Mouse (Mus musculus) left cerebral cortex, adult 2 months (tissue): ENCODE data around the gene H2al1a. TPM values are rescaled to one million over a fixed set of nuclear protein-coding genes. Genes with fewer than 3 reads are reported as not detected.
"Not testable (repeated sequence)": the region's sequence is repeated elsewhere in the genome, so short reads cannot be mapped to it uniquely, and the experiment has no call there.

Experiments used
- DNase-seq, 2 experiments: peaks; one replicate each; pipeline ENCODE4 v3.0.0; 2021 to 2022; ENCODE audit warnings: low spot score in 2 of 2, mixed read lengths in 1 of 2; ENCODE audit errors: extremely low spot score in 1 of 2
- H3K27ac ChIP-seq: fragments of 200-600 bp; 2 replicates; pipeline ENCODE4 v1.8.1; 2022
- H3K4me3 ChIP-seq: fragments of 200-600 bp; 2 replicates; pipeline ENCODE4 v1.8.1; 2022
- CTCF ChIP-seq: fragments of 200-600 bp; IDR thresholded peaks from 2 replicates; pipeline ENCODE4 v1.8.1; 2022; ENCODE audit warnings: antibody characterized with exemption, mild to moderate bottlenecking, moderate library complexity
- intact Hi-C: fragments of 180-260 bp; cut with DNase I; formaldehyde crosslinking; loops from one replicate; pipeline ENCODE4 v1.15.1; 2025
- long read RNA-seq, 2 experiments: library from polyadenylated mRNA; stranded (forward); transcript quantifications; one replicate each; pipeline ENCODE4 v2.0.0; 2021; ENCODE audit warnings: borderline mapping rate in 2 of 2
- total RNA-seq, 2 experiments: library from RNA; stranded (reverse); gene quantifications; 2 replicates each; pipeline ENCODE4 v1.2.3; 2021

H2al1a gene
- total RNA-seq, result not detected
- long read RNA-seq, experiment 1, result 0 reads
- long read RNA-seq, experiment 2, result 0 reads

GRCm38 (mm10) chrX:11298957-11299356 is at the start of gene H2al1a:
H2al1a (plus strand) TSS chrX:11299257.
- intact Hi-C loops, result not testable (repeated sequence)

GRCm38 (mm10) chrX:11250155-11250554 is 48.9 kb upstream of the H2al1a start:
- TF ChIP-seq CTCF, result no peak
- Histone ChIP-seq H3K4me3 (no peak overlapping the region), H3K27ac (no peak overlapping the region)
- no peak for DNase-seq
- intact Hi-C loops, result no loop called here

More at GRCm38 (mm10) chrX:11298957-11299356, at the start of gene H2al1a:
- not testable (repeated sequence) for H3K4me3 ChIP-seq, DNase-seq, H3K27ac ChIP-seq

GRCm38 (mm10) chrX:11254062-11254461 is 45.0 kb upstream of the H2al1a start:
- no peak for TF ChIP-seq CTCF
- peak; percentile 37 to 42 for DNase-seq
- Histone ChIP-seq H3K4me3 (no peak overlapping the region), H3K27ac (no peak overlapping the region)
- intact Hi-C loops, result no loop called here

- Histone ChIP-seq H3K4me3 (no peak overlapping the region), H3K27ac (no peak overlapping the region)
- intact Hi-C loops, result no loop called here
- no peak for DNase-seq
- TF ChIP-seq CTCF, result no peak
Measured at GRCm38 (mm10) chrX:11254521-11255207, 44.4 kb upstream of the H2al1a start.

GRCm38 (mm10) chrX:11255564-11256360 is 43.3 kb upstream of the H2al1a start:
- Histone ChIP-seq H3K4me3 (no peak overlapping the region), H3K27ac (no peak overlapping the region)
- TF ChIP-seq CTCF, result no peak
- DNase-seq, result no peak
- intact Hi-C loops, result no loop called here

- intact Hi-C loops, result no loop called here
- H3K4me3 ChIP-seq, result no peak overlapping the region
- no peak for DNase-seq
- no peak overlapping the region for H3K27ac ChIP-seq
- TF ChIP-seq CTCF, result no peak
Measured at GRCm38 (mm10) chrX:11264918-11265317, 34.1 kb upstream of the H2al1a start.

GRCm38 (mm10) chrX:11267791-11268190 is 31.3 kb upstream of the H2al1a start:
- DNase-seq, result no peak
- intact Hi-C loops, result no loop called here
- Histone ChIP-seq H3K27ac (no peak overlapping the region), H3K4me3 (no peak overlapping the region)
- no peak for TF ChIP-seq CTCF

- no peak for TF ChIP-seq CTCF
- no peak overlapping the region for H3K27ac ChIP-seq
- no peak overlapping the region for H3K4me3 ChIP-seq
- DNase-seq, result peak in 1 of 2 experiments; percentile 7
- intact Hi-C loops, result no loop called here
Measured at GRCm38 (mm10) chrX:11269074-11269473, 30.0 kb upstream of the H2al1a start.

GRCm38 (mm10) chrX:11273190-11273589 is 25.9 kb upstream of the H2al1a start:
- intact Hi-C loops, result no loop called here
- no peak for TF ChIP-seq CTCF
- H3K27ac ChIP-seq, result no peak overlapping the region
- no peak for DNase-seq
- no peak overlapping the region for H3K4me3 ChIP-seq

- H3K4me3 ChIP-seq, result no peak overlapping the region
- H3K27ac ChIP-seq, result no peak overlapping the region
- intact Hi-C loops, result no loop called here
- TF ChIP-seq CTCF, result no peak
- DNase-seq, result no peak
Measured at GRCm38 (mm10) chrX:11277083-11277482, 22.0 kb upstream of the H2al1a start.

GRCm38 (mm10) chrX:11280741-11281140 is 18.3 kb upstream of the H2al1a start:
- intact Hi-C loops, result no loop called here
- no peak for TF ChIP-seq CTCF
- Histone ChIP-seq H3K4me3 (no peak overlapping the region), H3K27ac (no peak overlapping the region)
- DNase-seq, result no peak

- H3K4me3 ChIP-seq, result no peak overlapping the region
- no peak for TF ChIP-seq CTCF
- intact Hi-C loops, result loop anchor here (5.0 kb wide), 1 partner anchor 54 kb away; no protein-coding TSS in a partner anchor
- no peak for DNase-seq
- H3K27ac ChIP-seq, result no peak overlapping the region
Measured at GRCm38 (mm10) chrX:11288306-11288882, 10.7 kb upstream of the H2al1a start.
